8 mouse cellular contexts compared by ENCODE assay signal in the genomic region with DNA sequence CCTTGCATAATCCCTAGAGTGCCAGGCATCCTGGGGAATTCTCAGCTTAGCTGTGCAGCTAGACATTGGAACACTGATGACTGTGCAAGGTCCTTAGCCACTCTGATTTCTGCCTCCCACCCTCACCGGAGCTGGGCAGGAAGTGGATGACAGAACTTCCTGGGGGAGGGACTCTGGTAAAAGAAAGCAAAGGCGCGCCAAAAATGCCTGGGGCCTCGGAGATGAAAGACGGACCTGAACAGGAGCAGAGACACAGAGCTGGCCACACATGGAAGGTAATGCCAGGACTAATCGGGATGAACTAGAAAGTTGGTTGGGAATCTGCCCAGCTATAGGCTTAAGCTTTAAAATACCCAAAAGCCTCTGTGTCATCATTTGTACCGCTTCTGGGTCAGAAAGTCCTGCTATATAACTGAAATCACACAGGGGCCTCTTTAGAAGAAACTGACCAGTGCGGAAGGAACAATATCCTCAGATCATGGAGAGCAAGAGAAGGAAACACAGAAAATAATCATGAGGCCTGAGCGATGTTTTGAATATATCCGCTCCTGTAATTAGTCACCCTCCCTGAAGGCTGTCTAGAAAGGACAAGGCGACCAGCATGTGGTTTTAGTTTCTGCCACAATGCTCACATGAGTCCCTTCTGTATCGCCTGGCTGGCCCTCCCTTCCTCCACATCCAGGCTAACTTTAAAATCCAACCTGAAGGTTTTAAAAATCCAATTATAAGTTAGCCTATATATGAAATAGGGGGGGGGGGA. TPM values are rescaled to one million over a fixed set of nuclear protein-coding genes. Genes with fewer than 3 reads are reported as not detected.
DNase-seq lines count a peak whose midpoint lies in the region; ATAC-seq and TF ChIP-seq lines count a peak whose summit lies in the region.

A gene (plus strand): TSS at position 197 of the 760 bp plus-strand sequence.

- no peaks in the 10 kb centered on the region for H3K9me3 ChIP-seq in heart, postnatal 0 days (replicated peaks; ENCODE audit: control insufficient read depth, low read length)
- no peaks in the 10 kb centered on the region for H3K9me3 ChIP-seq in liver, embryonic 12.5 days (replicated peaks)
- no peaks in the 10 kb centered on the region for H3K9me3 ChIP-seq in forebrain, embryonic 15.5 days
- H3K9me3 ChIP-seq in midbrain, embryonic 15.5 days = no peaks in the 10 kb centered on the region

- H3K36me3 ChIP-seq in heart, postnatal 0 days (replicated peaks; ENCODE audit: control insufficient read depth, insufficient read depth, low read length) = no peaks in the 10 kb centered on the region
- no peaks in the 10 kb centered on the region for H3K36me3 ChIP-seq in liver, embryonic 12.5 days
- H3K36me3 ChIP-seq in small intestine, adult 2 months (ENCODE audit: control insufficient read depth, insufficient read depth, low read length) = no peaks in the 10 kb centered on the region
- no peaks in the 10 kb centered on the region for H3K36me3 ChIP-seq in forebrain, embryonic 15.5 days
- no peaks in the 10 kb centered on the region for H3K36me3 ChIP-seq in midbrain, embryonic 15.5 days (replicated peaks)

- H3K4me3 ChIP-seq in layer of hippocampus, adult 2 months = peak within 1 kb of the TSS; percentile 22; the same call in 1 of the 2 replicates
- H3K4me3 ChIP-seq in bone marrow macrophage, adult 2 months (ENCODE audit: insufficient read depth, low read length) = peak within 1 kb of the TSS; percentile 71
- peak within 1 kb of the TSS; percentile 44 for H3K4me3 ChIP-seq in heart, postnatal 0 days (ENCODE audit: low read depth, low read length)
- H3K4me3 ChIP-seq in liver, embryonic 12.5 days = peak within 1 kb of the TSS; percentile 32
- peak within 1 kb of the TSS; percentile 43 for H3K4me3 ChIP-seq in small intestine, adult 2 months (ENCODE audit: low read depth, low read length)
- no peak within 1 kb of the TSS for H3K4me3 ChIP-seq in forebrain, embryonic 15.5 days
- no peak within 1 kb of the TSS for H3K4me3 ChIP-seq in midbrain, embryonic 15.5 days

- peak within 1 kb of the TSS; percentile 54 for H3K4me2 ChIP-seq in heart, postnatal 0 days (ENCODE audit: low read depth, low read length)
- H3K4me2 ChIP-seq in liver, embryonic 12.5 days = peak within 1 kb of the TSS; percentile 41
- no peak within 1 kb of the TSS for H3K4me2 ChIP-seq in forebrain, embryonic 15.5 days (replicated peaks)
- no peak within 1 kb of the TSS for H3K4me2 ChIP-seq in midbrain, embryonic 15.5 days

- TF ChIP-seq CTCF in layer of hippocampus, adult 2 months (conservative IDR thresholded peaks at IDR 0.05) = no peak
- TF ChIP-seq CTCF in bone marrow macrophage, adult 2 months (IDR thresholded peaks at IDR 0.05; ENCODE audit: low read depth, low read length) = no peak
- TF ChIP-seq CTCF in heart, postnatal 0 days (IDR thresholded peaks at IDR 0.05; ENCODE audit: low read depth) = no peak
- TF ChIP-seq CTCF in small intestine, adult 2 months (IDR thresholded peaks at IDR 0.05; ENCODE audit: extremely low read depth, insufficient read length, insufficient replicate concordance, low read depth, low read length) = no peak

- DNase-seq in layer of hippocampus, adult 2 months (ENCODE audit: low spot score in 2 of 2) = no peak
- DNase-seq in layer of hippocampus, postnatal 10 days (ENCODE audit: low spot score in 2 of 2) = no peak
- DNase-seq in heart, postnatal 0 days (ENCODE audit: low spot score) = peak; percentile 30

- no peak within 1 kb of the TSS for H3K27ac ChIP-seq in layer of hippocampus, adult 2 months
- peak within 1 kb of the TSS; percentile 35 for H3K27ac ChIP-seq in bone marrow macrophage, adult 2 months (ENCODE audit: insufficient read depth, low read depth, low read length)
- H3K27ac ChIP-seq in heart, postnatal 0 days (ENCODE audit: low read depth) = peak within 1 kb of the TSS; percentile 69
- H3K27ac ChIP-seq in liver, embryonic 12.5 days = no peak within 1 kb of the TSS
- 0 out of 2 replicates have a peak within 1 kb of the TSS, but pooled peaks have one; percentile 17 for H3K27ac ChIP-seq in small intestine, adult 2 months (ENCODE audit: insufficient read depth, low read depth, low read length)
- no peak within 1 kb of the TSS for H3K27ac ChIP-seq in forebrain, embryonic 15.5 days (replicated peaks)
- no peak within 1 kb of the TSS for H3K27ac ChIP-seq in midbrain, embryonic 15.5 days

- no peaks in the 10 kb centered on the region for H3K27me3 ChIP-seq in heart, postnatal 0 days (ENCODE audit: control insufficient read depth, insufficient read depth, low read length)
- no peaks in the 10 kb centered on the region for H3K27me3 ChIP-seq in liver, embryonic 12.5 days (replicated peaks)
- no peaks in the 10 kb centered on the region for H3K27me3 ChIP-seq in small intestine, adult 2 months (ENCODE audit: control insufficient read depth, insufficient read depth, low read length)
- no peaks in the 10 kb centered on the region for H3K27me3 ChIP-seq in forebrain, embryonic 15.5 days
- no peaks in the 10 kb centered on the region for H3K27me3 ChIP-seq in midbrain, embryonic 15.5 days (replicated peaks)

- 58% methylated on average over 12 of the region's 12 CpGs for WGBS in heart, postnatal 0 days
- WGBS in liver, embryonic 12.5 days (ENCODE audit: insufficient replicate concordance) = 44% methylated on average over 12 of the region's 12 CpGs
- 74% methylated on average over 12 of the region's 12 CpGs for WGBS in small intestine, adult 2 months
- 80% methylated on average over 12 of the region's 12 CpGs for WGBS in forebrain, embryonic 15.5 days
- 78% methylated on average over 12 of the region's 12 CpGs for WGBS in midbrain, embryonic 15.5 days

- no peak within 1 kb of the TSS; the same call in 1 of the 2 replicates for H3K9ac ChIP-seq in heart, postnatal 0 days (replicated peaks; ENCODE audit: low read depth, low read length)
- H3K9ac ChIP-seq in liver, embryonic 12.5 days = peak within 1 kb of the TSS; percentile 39; the same call in 1 of the 2 replicates
- no peak within 1 kb of the TSS for H3K9ac ChIP-seq in forebrain, embryonic 15.5 days (replicated peaks)
- H3K9ac ChIP-seq in midbrain, embryonic 15.5 days = no peak within 1 kb of the TSS

- H3K4me1 ChIP-seq in bone marrow macrophage, adult 2 months (ENCODE audit: control insufficient read depth, insufficient read depth, low read length) = peaks cover 12% of the 10 kb centered on the region
- H3K4me1 ChIP-seq in heart, postnatal 0 days (ENCODE audit: control insufficient read depth, insufficient read depth) = no peaks in the 10 kb centered on the region
- no peaks in the 10 kb centered on the region for H3K4me1 ChIP-seq in liver, embryonic 12.5 days
- H3K4me1 ChIP-seq in small intestine, adult 2 months (ENCODE audit: control insufficient read depth, insufficient read depth, insufficient read length, low read length) = no peaks in the 10 kb centered on the region
- H3K4me1 ChIP-seq in forebrain, embryonic 15.5 days = no peaks in the 10 kb centered on the region
- no peaks in the 10 kb centered on the region for H3K4me1 ChIP-seq in midbrain, embryonic 15.5 days

- no peak for TF ChIP-seq EP300 in heart, postnatal 0 days (IDR thresholded peaks at IDR 0.05; ENCODE audit: low read depth)

- no peak for TF ChIP-seq POLR2A in bone marrow macrophage, adult 2 months (IDR thresholded peaks at IDR 0.05; ENCODE audit: borderline replicate concordance, low read depth, low read length)
- no peak; the same call in 1 of the 2 replicates for TF ChIP-seq POLR2A in small intestine, adult 2 months (IDR thresholded peaks at IDR 0.05; ENCODE audit: low read depth, low read length)

- ATAC-seq in heart, postnatal 0 days (ENCODE audit: insufficient read depth, low read depth) = peak; percentile 57; the same call in 1 of the 2 replicates
- ATAC-seq in liver, embryonic 12.5 days = no peak
- ATAC-seq in forebrain, embryonic 15.5 days (replicated peaks) = no peak
- ATAC-seq in midbrain, embryonic 15.5 days (replicated peaks) = no peak

RNA-seq across cellular contexts. Expression of the gene that starts here (rescaled TPM):
- total RNA-seq in layer of hippocampus, adult 2 months (2021) = under 1 TPM; 0.32 to 0.41 TPM
- under 1 TPM; 0.21 to 0.40 TPM for total RNA-seq in layer of hippocampus, postnatal 10 days (2021)
- polyA plus RNA-seq in bone marrow macrophage, adult 2 months (2012; ENCODE audit: insufficient read depth, insufficient read length, missing spikeins) = 4.0 and 6.4 TPM in 2 replicates
- 2.4 and 2.6 TPM in 2 replicates for total RNA-seq in heart, postnatal 0 days (2014; rRNA removed; ENCODE audit: low replicate concordance)
- 0.98 and 1.1 TPM in 2 replicates for polyA plus RNA-seq in heart, postnatal 0 days (2015; fragmentation: Nextera tagmentation; extraction: Ambion mirVana)
- 0.97 and 1.3 TPM in 2 replicates for polyA plus RNA-seq in liver, embryonic 12.5 days (2016; fragmentation: Nextera tagmentation; extraction: Ambion mirVana)
- polyA plus RNA-seq in small intestine, adult 2 months (2012; rRNA removed) = 0.09 TPM in 1 of 2 replicates, not detected in the other
- 0.10 and 0.15 TPM in 2 replicates for polyA plus RNA-seq in forebrain, embryonic 15.5 days (2015; fragmentation: Nextera tagmentation; extraction: Ambion mirVana)
- polyA plus RNA-seq in midbrain, embryonic 15.5 days (2015; fragmentation: Nextera tagmentation; extraction: Ambion mirVana) = 0.08 and 0.11 TPM in 2 replicates

Comparison
In these comparisons a context has a peak if more than half of its experiments do, and no peak if none do; other contexts are left out.
1. H3K27ac ChIP-seq: peak in bone marrow macrophage, adult 2 months (single experiment), heart, postnatal 0 days (single experiment) and small intestine, adult 2 months (single experiment); none in layer of hippocampus, adult 2 months (single experiment), liver, embryonic 12.5 days (single experiment), forebrain, embryonic 15.5 days (single experiment) and midbrain, embryonic 15.5 days (single experiment).
2. H3K4me3 ChIP-seq: peak in layer of hippocampus, adult 2 months (single experiment), bone marrow macrophage, adult 2 months (single experiment), heart, postnatal 0 days (single experiment), liver, embryonic 12.5 days (single experiment) and small intestine, adult 2 months (single experiment); none in forebrain, embryonic 15.5 days (single experiment) and midbrain, embryonic 15.5 days (single experiment).
3. H3K4me2 ChIP-seq: peak in heart, postnatal 0 days (single experiment) and liver, embryonic 12.5 days (single experiment); none in forebrain, embryonic 15.5 days (single experiment) and midbrain, embryonic 15.5 days (single experiment).